Mouse (Mus musculus): ENCODE measurements around the gene Lrrc47. TPM values are rescaled to one million over a fixed set of nuclear protein-coding genes. Genes with fewer than 3 reads are reported as not detected.

Gene Lrrc47
- polyA plus RNA-seq, 1 experiment from 2014 or later, result 23.5 TPM

DNA sequence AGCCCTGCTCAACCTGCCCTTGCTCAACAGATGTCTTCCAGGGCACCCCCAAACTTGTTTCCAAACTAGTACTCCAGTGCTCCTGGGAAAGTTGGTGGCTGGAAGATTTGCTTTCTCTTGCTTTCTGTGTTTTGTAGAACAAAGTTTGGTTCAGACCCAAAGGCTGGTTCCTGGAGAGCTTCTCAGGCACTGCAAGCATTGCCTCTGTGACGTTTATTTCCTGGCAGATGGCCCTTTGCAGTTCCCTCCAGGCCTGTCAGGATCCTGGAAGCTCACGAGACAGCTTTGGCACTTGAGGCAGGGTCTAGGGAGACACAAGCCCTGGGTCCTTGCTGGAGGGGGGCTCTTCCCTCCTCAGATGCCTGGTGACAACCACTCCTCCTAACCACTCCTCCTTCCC lies 45.1 kb downstream of the Lrrc47 start:
- H3K27me3 ChIP-seq (replicated peaks), result no peaks in the 10 kb centered on the region
- no peaks in the 10 kb centered on the region for H3K4me1 ChIP-seq
- no peak overlapping the region for H3K4me3 ChIP-seq (replicated peaks)
- 23% methylated on average over 2 of the region's 2 CpGs for WGBS
- no peaks in the 10 kb centered on the region for H3K9me3 ChIP-seq
- no peak overlapping the region for H3K4me2 ChIP-seq
- H3K36me3 ChIP-seq, result no peaks in the 10 kb centered on the region
- ATAC-seq (ENCODE audit: insufficient read depth, low FRiP score, low read depth), result no peak
- H3K9ac ChIP-seq, result no peak overlapping the region
- H3K27ac ChIP-seq, result no peak overlapping the region

GRCm38 (mm10) chr4:154057696-154058095 lies 46.2 kb downstream of the Lrrc47 start:
- 46% methylated on average over 4 of the region's 4 CpGs for WGBS
- H3K27me3 ChIP-seq (replicated peaks), result no peaks in the 10 kb centered on the region
- no peaks in the 10 kb centered on the region for H3K9me3 ChIP-seq
- no peaks in the 10 kb centered on the region for H3K4me1 ChIP-seq
- no peak overlapping the region for H3K9ac ChIP-seq
- H3K36me3 ChIP-seq, result no peaks in the 10 kb centered on the region
- no peak overlapping the region for H3K4me2 ChIP-seq
- H3K27ac ChIP-seq, result no peak overlapping the region
- H3K4me3 ChIP-seq (replicated peaks), result no peak overlapping the region
- ATAC-seq (ENCODE audit: insufficient read depth, low FRiP score, low read depth), result no peak

DNA sequence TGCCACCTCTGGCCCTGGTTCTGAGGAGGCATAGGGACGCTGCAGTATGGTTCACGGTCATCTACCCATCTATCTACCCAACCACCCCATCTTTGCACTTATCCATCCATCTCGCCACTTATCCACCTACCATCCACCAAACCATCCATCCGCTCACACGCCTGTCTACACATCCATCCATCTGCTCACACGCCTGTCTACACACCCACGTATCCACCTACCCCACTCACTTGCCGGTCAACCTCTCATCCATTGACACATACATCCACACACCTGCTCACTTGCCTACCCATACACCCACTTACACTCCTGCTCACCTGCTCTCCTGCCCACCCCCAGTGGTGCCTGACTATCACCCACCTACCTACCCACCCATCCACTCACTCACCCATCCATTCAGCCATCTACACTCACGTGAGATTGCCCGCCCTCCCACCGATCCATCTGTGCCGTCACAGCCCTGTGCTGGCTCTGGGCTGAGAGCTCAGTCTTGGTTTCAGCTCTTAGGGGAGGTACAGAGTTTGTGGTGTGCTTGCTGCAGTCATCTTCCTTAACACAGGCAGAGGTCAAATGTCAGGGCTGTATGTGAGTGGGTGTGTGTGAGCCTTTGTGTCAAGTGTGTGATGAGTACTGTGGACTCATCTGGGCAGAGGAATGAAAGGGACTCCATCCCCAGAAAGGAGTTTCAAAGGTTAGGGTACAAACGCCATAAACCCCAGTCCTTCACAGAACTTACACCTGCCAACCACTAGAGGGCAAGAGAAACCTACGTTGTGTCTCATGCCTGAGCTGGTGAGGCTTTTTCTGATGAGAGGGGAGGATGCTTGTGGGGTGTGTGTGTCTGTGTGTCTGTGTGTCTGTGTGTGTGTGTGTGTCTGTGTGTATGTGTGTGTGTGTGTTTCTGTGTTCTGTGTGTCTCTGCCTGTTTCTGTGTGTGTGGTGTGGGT lies 53.6 kb downstream of the Lrrc47 start:
- H3K27me3 ChIP-seq (replicated peaks), result 0 out of 2 replicates have a peak, but pooled peaks cover 11% of the 10 kb centered on the region
- no peak overlapping the region for H3K9ac ChIP-seq
- H3K36me3 ChIP-seq, result no peaks in the 10 kb centered on the region
- ATAC-seq (ENCODE audit: insufficient read depth, low FRiP score, low read depth), result 0 out of 2 replicates have a peak, but pooled peaks have one; percentile 14
- H3K4me2 ChIP-seq, result no peak overlapping the region
- H3K4me3 ChIP-seq (replicated peaks), result no peak overlapping the region
- H3K4me1 ChIP-seq, result no peaks in the 10 kb centered on the region
- 58% methylated on average over 14 of the region's 14 CpGs for WGBS
- no peak overlapping the region for H3K27ac ChIP-seq
- H3K9me3 ChIP-seq, result no peaks in the 10 kb centered on the region

GRCm38 (mm10) chr4:154070896-154071295 lies 59.4 kb downstream of the Lrrc47 start:
- no peak overlapping the region for H3K4me2 ChIP-seq
- 2% methylated on average over 5 of the region's 5 CpGs for WGBS
- H3K4me1 ChIP-seq, result 0 out of 2 replicates have a peak, but pooled peaks cover 2% of the 10 kb centered on the region
- H3K4me3 ChIP-seq (replicated peaks), result no peak overlapping the region
- H3K9me3 ChIP-seq, result no peaks in the 10 kb centered on the region
- peaks cover 24% of the 10 kb centered on the region for H3K27me3 ChIP-seq (replicated peaks)
- no peaks in the 10 kb centered on the region for H3K36me3 ChIP-seq
- no peak overlapping the region for H3K9ac ChIP-seq
- H3K27ac ChIP-seq, result no peak overlapping the region
- ATAC-seq (ENCODE audit: insufficient read depth, low FRiP score, low read depth), result 0 out of 2 replicates have a peak, but pooled peaks have one; percentile 27

Other genes with a start within 250 kb of the Lrrc47 start
- 71.8 and 72.4 TPM in 2 replicates for gene A430005L14Rik, start 54.5 kb upstream of the Lrrc47 start, polyA plus RNA-seq (2015; fragmentation: Nextera tagmentation; extraction: Ambion mirVana)
- gene Dffb, start 36.6 kb upstream of the Lrrc47 start, polyA plus RNA-seq (2015; fragmentation: Nextera tagmentation; extraction: Ambion mirVana), result 11.5 and 13.8 TPM in 2 replicates
- gene Cep104, start 36.5 kb upstream of the Lrrc47 start, polyA plus RNA-seq (2015; fragmentation: Nextera tagmentation; extraction: Ambion mirVana), result 14.1 and 15.8 TPM in 2 replicates
- gene Smim1, start 14.5 kb downstream of the Lrrc47 start, polyA plus RNA-seq (2015; fragmentation: Nextera tagmentation; extraction: Ambion mirVana), result 62.3 and 73.8 TPM in 2 replicates
- gene Ccdc27, start 30.9 kb downstream of the Lrrc47 start, polyA plus RNA-seq (2015; fragmentation: Nextera tagmentation; extraction: Ambion mirVana), result 0.14 TPM in 1 of 2 replicates, not detected in the other
- 0.39 and 0.58 TPM in 2 replicates for gene Trp73, start 128.5 kb downstream of the Lrrc47 start, polyA plus RNA-seq (2015; fragmentation: Nextera tagmentation; extraction: Ambion mirVana)
- gene Wrap73, start 130.6 kb downstream of the Lrrc47 start, polyA plus RNA-seq (2015; fragmentation: Nextera tagmentation; extraction: Ambion mirVana), result 32.7 and 37.4 TPM in 2 replicates
- gene Tprgl, start 148.9 kb downstream of the Lrrc47 start, polyA plus RNA-seq (2015; fragmentation: Nextera tagmentation; extraction: Ambion mirVana), result 122 and 124 TPM in 2 replicates
- 19.9 and 20.9 TPM in 2 replicates for gene Megf6, start 159.0 kb downstream of the Lrrc47 start, polyA plus RNA-seq (2015; fragmentation: Nextera tagmentation; extraction: Ambion mirVana)